Mouse (Mus musculus) heart, postnatal 0 days (tissue): Measurements from ENCODE around the gene Urb2.

Experiments
- CTCF ChIP-seq: IDR thresholded peaks from 2 replicates; pipeline ENCODE4 v1.5.1; 2016; ENCODE audit warnings: antibody characterized with exemption, control low read depth, low read depth
- EP300 ChIP-seq: IDR thresholded peaks from 2 replicates; pipeline ENCODE4 v1.6.1; 2016; ENCODE audit warnings: antibody characterized with exemption, low read depth

DNA sequence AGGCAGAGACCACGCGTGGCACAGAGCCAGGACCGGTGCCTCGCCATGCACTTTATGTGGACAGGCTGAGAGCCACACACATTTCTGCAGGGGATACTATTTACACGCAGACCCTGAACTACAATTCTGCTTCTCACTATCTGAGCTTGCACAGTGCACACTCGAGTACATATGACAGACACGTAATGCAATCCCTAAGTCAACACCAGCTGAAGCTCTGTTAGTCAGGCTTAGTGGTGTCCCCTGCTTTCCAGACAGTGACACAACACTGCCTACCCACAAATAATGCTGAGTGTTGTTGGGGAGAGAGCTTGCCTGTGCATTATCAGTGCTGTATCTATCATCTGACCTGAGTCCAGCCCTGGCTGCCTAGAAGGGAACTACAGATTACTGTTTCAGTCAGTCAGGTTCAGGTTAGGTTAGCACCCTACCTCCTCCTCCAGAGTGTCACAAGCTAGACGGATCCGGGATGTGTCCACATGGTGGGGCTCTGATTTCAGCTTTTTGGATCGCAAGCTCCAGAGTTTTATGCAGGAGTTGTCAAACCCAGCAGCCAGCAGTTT is 18.7 kb upstream of the Urb2 start:
- TF ChIP-seq CTCF (no peak), EP300 (no peak)
